Mouse (Mus musculus) testis, adult 2 months (tissue): ENCODE results near the gene Prim2. TPM values are rescaled to one million over a fixed set of nuclear protein-coding genes. Genes with fewer than 3 reads are reported as not detected.
"Not testable (repeated sequence)": the region's sequence is repeated elsewhere in the genome, so short reads cannot be mapped to it uniquely, and the experiment has no call there.

Source experiments
- H3K27ac ChIP-seq: fragments of 200-500 bp; 2 replicates; pipeline ENCODE4 v1.5.1; 2012; ENCODE audit warnings: low read depth, low read length; ENCODE audit not compliant: control insufficient read depth, insufficient read depth
- H3K27me3 ChIP-seq: fragments of 200-500 bp; 2 replicates; pipeline ENCODE4 v1.6.1; 2012; ENCODE audit warnings: mild to moderate bottlenecking, low read length, moderate library complexity; ENCODE audit not compliant: control insufficient read depth, insufficient read depth
- H3K36me3 ChIP-seq: fragments of 200-500 bp; 2 replicates; pipeline ENCODE4 v1.6.1; 2012; ENCODE audit warnings: mild to moderate bottlenecking, low read length; ENCODE audit not compliant: control insufficient read depth, insufficient read depth
- H3K4me1 ChIP-seq: fragments of 200-500 bp; 2 replicates; pipeline ENCODE4 v1.6.1; 2012; ENCODE audit warnings: low read length; ENCODE audit not compliant: control insufficient read depth, insufficient read depth
- H3K4me3 ChIP-seq: fragments of 200-500 bp; 2 replicates; pipeline ENCODE4 v1.5.1; 2012; ENCODE audit warnings: low read depth, mild to moderate bottlenecking, low read length, moderate library complexity, mixed read lengths; ENCODE audit not compliant: control insufficient read depth
- CTCF ChIP-seq: fragments of 200-500 bp; IDR thresholded peaks from 2 replicates; pipeline ENCODE4 v1.5.1; 2012; ENCODE audit warnings: low read depth, mild to moderate bottlenecking, inconsistent platforms, low read length, moderate library complexity; ENCODE audit not compliant: control insufficient read depth, insufficient read depth, insufficient replicate concordance
- POLR2A ChIP-seq: fragments of 200-500 bp; IDR thresholded peaks from 2 replicates; pipeline ENCODE4 v1.6.1; 2012; ENCODE audit warnings: low read depth, mild to moderate bottlenecking, inconsistent platforms, low read length, moderate library complexity; ENCODE audit not compliant: control insufficient read depth
- polyA plus RNA-seq: library from polyadenylated mRNA; depleted of rRNA; stranded (reverse); fragments of >200 nt; gene quantifications from 2 replicates; pipeline ENCODE4 v1.2.3, GENCODE M21; 2012

Prim2 gene
- polyA plus RNA-seq, 1 experiment: 17.0 TPM

- H3K36me3 ChIP-seq: no peaks in the 10 kb centered on the region
These were observed 47.8 kb downstream of the Prim2 start for GRCm38 (mm10) chr1:33621791-33622190.

GRCm38 (mm10) chr1:33620091-33620788 is 49.4 kb downstream of the Prim2 start:
- H3K36me3 ChIP-seq: no peaks in the 10 kb centered on the region
- no peaks in the 10 kb centered on the region for H3K4me1 ChIP-seq
- TF ChIP-seq POLR2A (no peak), CTCF (no peak)

More at GRCm38 (mm10) chr1:33621791-33622190, 47.8 kb downstream of the Prim2 start:
- Histone ChIP-seq H3K4me3 (no peak overlapping the region), H3K4me1 (no peaks in the 10 kb centered on the region), H3K27me3 (no peaks in the 10 kb centered on the region), H3K27ac (no peak overlapping the region)
- TF ChIP-seq POLR2A (no peak), CTCF (no peak)

GRCm38 (mm10) chr1:33616642-33617041 is 53.0 kb downstream of the Prim2 start:
- not testable (repeated sequence) for H3K27ac ChIP-seq, H3K4me3 ChIP-seq, H3K27me3 ChIP-seq, H3K36me3 ChIP-seq, H3K4me1 ChIP-seq

More at GRCm38 (mm10) chr1:33620091-33620788, 49.4 kb downstream of the Prim2 start:
- Histone ChIP-seq H3K27ac (no peak overlapping the region), H3K4me3 (no peak overlapping the region), H3K27me3 (no peaks in the 10 kb centered on the region)

GRCm38 (mm10) chr1:33612100-33612499 is 57.5 kb downstream of the Prim2 start:
- no peaks in the 10 kb centered on the region for H3K27me3 ChIP-seq
- H3K27ac ChIP-seq: no peak overlapping the region
- H3K36me3 ChIP-seq: no peaks in the 10 kb centered on the region
- TF ChIP-seq POLR2A (no peak), CTCF (no peak)
- H3K4me3 ChIP-seq: no peak overlapping the region
- H3K4me1 ChIP-seq: no peaks in the 10 kb centered on the region

- H3K27me3 ChIP-seq: no peaks in the 10 kb centered on the region
- TF ChIP-seq POLR2A (no peak), CTCF (no peak)
- no peak overlapping the region for H3K27ac ChIP-seq
- no peaks in the 10 kb centered on the region for H3K4me1 ChIP-seq
- H3K36me3 ChIP-seq: no peaks in the 10 kb centered on the region
- H3K4me3 ChIP-seq: no peak overlapping the region
These were observed 59.4 kb downstream of the Prim2 start for GRCm38 (mm10) chr1:33610026-33610721.

GRCm38 (mm10) chr1:33608133-33608532 is 61.5 kb downstream of the Prim2 start:
- Histone ChIP-seq H3K4me1 (no peaks in the 10 kb centered on the region), H3K4me3 (no peak overlapping the region), H3K27me3 (no peaks in the 10 kb centered on the region), H3K27ac (no peak overlapping the region), H3K36me3 (no peaks in the 10 kb centered on the region)
- no peak for TF ChIP-seq POLR2A
- no peak for TF ChIP-seq CTCF

GRCm38 (mm10) chr1:33604087-33604699 is 65.4 kb downstream of the Prim2 start:
- Histone ChIP-seq H3K4me3 (no peak overlapping the region), H3K27ac (no peak overlapping the region), H3K27me3 (no peaks in the 10 kb centered on the region), H3K36me3 (no peaks in the 10 kb centered on the region), H3K4me1 (no peaks in the 10 kb centered on the region)
- no peak for TF ChIP-seq CTCF
- no peak for TF ChIP-seq POLR2A
